Mouse (Mus musculus) hindbrain, embryonic 16.5 days (tissue): ENCODE results near the gene Slco4c1. TPM values are rescaled to one million over a fixed set of nuclear protein-coding genes. Genes with fewer than 3 reads are reported as not detected.

Experiments
- ATAC-seq: fragments of 200-750 bp; cut with Nextera tagmentation; 2 replicates; pipeline ENCODE4 v1.8.0; 2017; ENCODE audit warnings: moderate TSS enrichment, moderate library complexity
- H3K27ac ChIP-seq: fragments of 300-500 bp; sonication (generic); 2 replicates; pipeline ENCODE4 v1.5.1; 2014; ENCODE audit warnings: low read depth, mild to moderate bottlenecking, control low read depth, low read length, moderate library complexity
- H3K27me3 ChIP-seq: fragments of 300-500 bp; sonication (generic); replicated peaks from 2 replicates; pipeline ENCODE4 v1.6.1; 2014; ENCODE audit warnings: low read length; ENCODE audit not compliant: control insufficient read depth, insufficient read depth
- H3K36me3 ChIP-seq: fragments of 300-500 bp; sonication (generic); 2 replicates; pipeline ENCODE4 v1.6.1; 2014; ENCODE audit warnings: mild to moderate bottlenecking, low read length, moderate library complexity, mixed read lengths; ENCODE audit not compliant: control insufficient read depth, insufficient read depth
- H3K4me1 ChIP-seq: fragments of 300-500 bp; sonication (generic); 2 replicates; pipeline ENCODE4 v1.6.1; 2014; ENCODE audit warnings: low read depth, low read length; ENCODE audit not compliant: control insufficient read depth, insufficient read depth
- H3K4me2 ChIP-seq: fragments of 300-500 bp; sonication (generic); 2 replicates; pipeline ENCODE4 v1.6.1; 2014; ENCODE audit warnings: mild to moderate bottlenecking, low read length, control low read depth, moderate library complexity
- H3K4me3 ChIP-seq: fragments of 300-500 bp; sonication (generic); 2 replicates; pipeline ENCODE4 v1.5.1; 2014; ENCODE audit warnings: mild to moderate bottlenecking, low read length, control low read depth, moderate library complexity
- H3K9ac ChIP-seq: fragments of 300-500 bp; sonication (generic); 2 replicates; pipeline ENCODE4 v1.6.1; 2014; ENCODE audit warnings: low read depth, mild to moderate bottlenecking, control low read depth, low read length, moderate library complexity
- H3K9me3 ChIP-seq: fragments of 300-500 bp; sonication (generic); 2 replicates; pipeline ENCODE4 v1.6.1; 2014; ENCODE audit warnings: mild to moderate bottlenecking, low read length, moderate library complexity; ENCODE audit not compliant: control insufficient read depth
- WGBS: fragments of 180-500 bp; shearing (Covaris S2); extraction: QIAGEN DNeasy Blood & Tissue Kit; methylation state at CpG from one replicate; pipeline ENCODE4 v1.1.7; 2014; 5-methylcytosine and 5-hydroxymethylcytosine counted together
- polyA plus RNA-seq: library from polyadenylated mRNA; unstranded; fragments of >200 nt; fragmentation: Nextera tagmentation; extraction: Ambion mirVana; gene quantifications from 2 replicates; pipeline ENCODE4 v1.2.1, GENCODE M21; 2015

Slco4c1 gene
- polyA plus RNA-seq, 1 experiment from 2014 or later: 1.7 TPM

GRCm38 (mm10) chr1:96794690-96795089 is 77.3 kb downstream of the Slco4c1 start:
- H3K4me1 ChIP-seq: no peaks in the 10 kb centered on the region
- H3K9ac ChIP-seq: no peak overlapping the region
- ATAC-seq: no peak
- H3K27me3 ChIP-seq: no peaks in the 10 kb centered on the region
- H3K4me2 ChIP-seq: no peak overlapping the region
- no peaks in the 10 kb centered on the region for H3K9me3 ChIP-seq
- no peak overlapping the region for H3K4me3 ChIP-seq
- no peaks in the 10 kb centered on the region for H3K36me3 ChIP-seq
- 69% methylated on average over 4 of the region's 4 CpGs for WGBS
- no peak overlapping the region for H3K27ac ChIP-seq

GRCm38 (mm10) chr1:96794290-96794689 is 77.7 kb downstream of the Slco4c1 start:
- no peak for ATAC-seq
- no peak overlapping the region for H3K4me3 ChIP-seq
- no peak overlapping the region for H3K9ac ChIP-seq
- no peaks in the 10 kb centered on the region for H3K4me1 ChIP-seq
- H3K36me3 ChIP-seq: no peaks in the 10 kb centered on the region
- WGBS: 64% methylated on average over 5 of the region's 5 CpGs
- H3K27me3 ChIP-seq: no peaks in the 10 kb centered on the region
- no peaks in the 10 kb centered on the region for H3K9me3 ChIP-seq
- H3K27ac ChIP-seq: no peak overlapping the region
- H3K4me2 ChIP-seq: no peak overlapping the region

- Histone ChIP-seq H3K4me3 (no peak overlapping the region), H3K27ac (no peak overlapping the region), H3K4me1 (no peaks in the 10 kb centered on the region), H3K9ac (no peak overlapping the region), H3K36me3 (no peaks in the 10 kb centered on the region), H3K4me2 (no peak overlapping the region), H3K9me3 (no peaks in the 10 kb centered on the region), H3K27me3 (no peaks in the 10 kb centered on the region)
- 89% methylated on average over 1 of the region's 1 CpGs for WGBS
- ATAC-seq: no peak
Measured at GRCm38 (mm10) chr1:96789268-96789667, 82.7 kb downstream of the Slco4c1 start.

- Histone ChIP-seq H3K27ac (no peak overlapping the region), H3K36me3 (no peaks in the 10 kb centered on the region), H3K4me2 (no peak overlapping the region), H3K9ac (no peak overlapping the region), H3K27me3 (no peaks in the 10 kb centered on the region), H3K4me1 (no peaks in the 10 kb centered on the region), H3K4me3 (no peak overlapping the region), H3K9me3 (no peaks in the 10 kb centered on the region)
- no peak for ATAC-seq
- WGBS: 96% methylated on average over 4 of the region's 4 CpGs
Measured at GRCm38 (mm10) chr1:96774174-96774573, 97.8 kb downstream of the Slco4c1 start.

- H3K4me3 ChIP-seq: no peak overlapping the region
- no peaks in the 10 kb centered on the region for H3K4me1 ChIP-seq
- no peak overlapping the region for H3K4me2 ChIP-seq
- H3K27ac ChIP-seq: no peak overlapping the region
- no peaks in the 10 kb centered on the region for H3K27me3 ChIP-seq
- no peak for ATAC-seq
- no peaks in the 10 kb centered on the region for H3K36me3 ChIP-seq
- 75% methylated on average over 5 of the region's 5 CpGs for WGBS
- H3K9ac ChIP-seq: no peak overlapping the region
- no peaks in the 10 kb centered on the region for H3K9me3 ChIP-seq
Measured at GRCm38 (mm10) chr1:96773712-96774111, 98.3 kb downstream of the Slco4c1 start.

GRCm38 (mm10) chr1:96770283-96770682 is 101.7 kb downstream of the Slco4c1 start:
- Histone ChIP-seq H3K27ac (no peak overlapping the region), H3K27me3 (no peaks in the 10 kb centered on the region), H3K9me3 (no peaks in the 10 kb centered on the region), H3K4me2 (no peak overlapping the region), H3K4me3 (no peak overlapping the region), H3K4me1 (no peaks in the 10 kb centered on the region), H3K36me3 (no peaks in the 10 kb centered on the region), H3K9ac (no peak overlapping the region)
- 96% methylated on average over 1 of the region's 1 CpGs for WGBS
- no peak for ATAC-seq

GRCm38 (mm10) chr1:96768264-96768663 is 103.7 kb downstream of the Slco4c1 start:
- H3K9ac ChIP-seq: no peak overlapping the region
- no peaks in the 10 kb centered on the region for H3K27me3 ChIP-seq
- 13% methylated on average over 4 of the region's 4 CpGs for WGBS
- H3K9me3 ChIP-seq: no peaks in the 10 kb centered on the region
- peak; percentile 65 for ATAC-seq
- no peak overlapping the region for H3K4me2 ChIP-seq
- H3K36me3 ChIP-seq: no peaks in the 10 kb centered on the region
- H3K4me1 ChIP-seq: no peaks in the 10 kb centered on the region
- H3K27ac ChIP-seq: no peak overlapping the region
- H3K4me3 ChIP-seq: no peak overlapping the region

GRCm38 (mm10) chr1:96766535-96766934 is 105.4 kb downstream of the Slco4c1 start:
- Histone ChIP-seq H3K4me1 (no peaks in the 10 kb centered on the region), H3K9me3 (no peaks in the 10 kb centered on the region), H3K27me3 (no peaks in the 10 kb centered on the region), H3K27ac (no peak overlapping the region), H3K9ac (no peak overlapping the region), H3K4me3 (no peak overlapping the region), H3K4me2 (no peak overlapping the region), H3K36me3 (no peaks in the 10 kb centered on the region)
- WGBS: 58% methylated on average over 1 of the region's 1 CpGs
- ATAC-seq: no peak
